Mouse (Mus musculus): Measurements from ENCODE around the gene Rhd. TPM values are rescaled to one million over a fixed set of nuclear protein-coding genes. Genes with fewer than 3 reads are reported as not detected.

Rhd gene
- polyA plus RNA-seq, 1 experiment, result 0.06 TPM

DNA sequence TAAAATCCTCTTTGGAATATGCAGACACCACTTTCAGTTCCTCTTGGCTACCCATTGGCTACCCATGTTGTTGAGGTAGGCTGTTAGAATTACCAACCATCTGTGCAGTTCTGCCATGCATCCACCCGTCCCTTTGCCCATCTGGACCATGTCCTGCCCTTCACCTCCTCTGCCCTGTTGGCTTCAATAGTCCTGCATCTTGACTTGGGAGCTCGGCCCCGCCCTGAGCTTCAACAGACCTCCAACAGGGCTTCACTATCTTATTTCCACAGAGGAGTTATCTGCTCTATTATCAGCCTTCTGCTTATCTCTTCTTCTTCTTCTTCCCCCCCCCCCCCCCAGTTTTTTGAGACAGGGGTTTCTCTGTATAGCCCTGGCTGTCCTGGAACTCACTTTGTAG lies 52.9 kb downstream of the Rhd start:
- Histone ChIP-seq H3K27ac (ENCODE audit: insufficient read depth, low read length) (no peak overlapping the region), H3K4me1 (ENCODE audit: control insufficient read depth, insufficient read depth, low read length) (no peaks in the 10 kb centered on the region; the same call in 1 of the 2 replicates), H3K4me3 (ENCODE audit: insufficient read depth, low read length) (no peak overlapping the region)
- TF ChIP-seq CTCF (IDR thresholded peaks at IDR 0.05; ENCODE audit: extremely low read depth, insufficient read depth, low read length) (no peak), POLR2A (IDR thresholded peaks at IDR 0.05; ENCODE audit: extremely low read depth, insufficient read depth, low read length) (no peak)

DNA sequence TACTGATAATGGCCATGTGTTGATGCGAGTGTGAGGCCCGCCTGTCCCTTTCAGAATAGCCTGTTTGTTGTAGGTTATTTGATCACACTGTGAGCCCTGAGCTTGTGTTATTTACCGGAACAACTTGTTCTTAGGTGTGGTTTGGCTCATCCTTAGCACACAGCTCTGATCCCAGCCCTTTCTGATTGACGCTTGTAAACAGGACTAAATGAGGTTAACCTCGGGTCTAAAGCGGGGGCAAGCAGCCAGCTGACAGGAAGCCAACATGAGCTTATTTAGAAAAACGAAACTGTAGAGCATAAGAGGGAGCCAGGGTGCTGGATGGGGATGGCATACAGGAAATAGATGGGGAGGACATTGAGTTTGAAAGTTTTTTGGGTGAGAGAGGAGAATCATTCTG lies 54.0 kb downstream of the Rhd start:
- Histone ChIP-seq H3K4me3 (ENCODE audit: insufficient read depth, low read length) (no peak overlapping the region), H3K27ac (ENCODE audit: insufficient read depth, low read length) (peak overlapping the region; percentile 48)

DNA sequence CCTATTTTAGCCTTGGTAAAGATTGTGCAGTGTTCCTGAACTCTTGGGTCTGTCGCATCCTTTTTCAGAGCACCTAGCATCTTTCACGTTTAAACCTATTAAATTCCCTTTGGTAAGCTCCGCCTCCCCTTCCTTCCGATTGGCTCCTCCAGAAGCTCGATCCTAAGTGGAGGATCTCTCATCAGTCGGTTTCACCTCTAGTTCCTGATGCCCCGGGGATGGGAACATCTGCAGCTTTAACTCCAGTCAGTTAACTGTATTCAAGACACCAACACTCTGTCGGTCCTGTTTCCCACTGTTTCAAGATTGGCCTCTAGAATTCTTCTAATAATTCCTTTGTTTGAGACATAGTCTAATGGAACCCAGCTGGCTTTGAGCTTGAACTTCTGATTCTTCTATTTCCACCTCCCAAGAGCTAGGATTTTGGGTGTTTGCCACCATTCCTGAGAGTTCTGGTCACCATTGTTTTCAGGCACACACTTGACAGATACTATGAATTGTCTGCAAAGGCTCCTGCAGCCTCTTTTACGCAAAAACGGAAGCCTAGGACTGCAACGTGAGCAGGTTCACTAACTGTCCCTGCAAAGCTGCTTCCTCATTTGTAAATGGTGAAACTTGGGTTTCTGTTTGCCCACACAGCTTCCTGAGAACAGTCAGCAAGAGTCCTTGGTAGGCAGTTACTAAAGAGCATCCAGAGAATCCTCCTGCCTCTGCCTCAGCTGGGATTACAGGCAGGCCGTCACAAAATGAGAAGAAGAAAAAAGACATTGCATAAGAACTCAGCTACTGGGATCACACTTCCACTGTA lies 55.6 kb downstream of the Rhd start:
- TF ChIP-seq CTCF (IDR thresholded peaks at IDR 0.05; ENCODE audit: extremely low read depth, insufficient read depth, low read length) (no peak), POLR2A (IDR thresholded peaks at IDR 0.05; ENCODE audit: extremely low read depth, insufficient read depth, low read length) (no peak)
- no peak overlapping the region for H3K4me3 ChIP-seq (ENCODE audit: insufficient read depth, low read length)

More for the DNA sequence above, 54.0 kb downstream of the Rhd start:
- peaks cover 2% of the 10 kb centered on the region; the same call in 1 of the 2 replicates for H3K4me1 ChIP-seq (ENCODE audit: control insufficient read depth, insufficient read depth, low read length)
- TF ChIP-seq CTCF (IDR thresholded peaks at IDR 0.05; ENCODE audit: extremely low read depth, insufficient read depth, low read length) (no peak), POLR2A (IDR thresholded peaks at IDR 0.05; ENCODE audit: extremely low read depth, insufficient read depth, low read length) (no peak)

DNA sequence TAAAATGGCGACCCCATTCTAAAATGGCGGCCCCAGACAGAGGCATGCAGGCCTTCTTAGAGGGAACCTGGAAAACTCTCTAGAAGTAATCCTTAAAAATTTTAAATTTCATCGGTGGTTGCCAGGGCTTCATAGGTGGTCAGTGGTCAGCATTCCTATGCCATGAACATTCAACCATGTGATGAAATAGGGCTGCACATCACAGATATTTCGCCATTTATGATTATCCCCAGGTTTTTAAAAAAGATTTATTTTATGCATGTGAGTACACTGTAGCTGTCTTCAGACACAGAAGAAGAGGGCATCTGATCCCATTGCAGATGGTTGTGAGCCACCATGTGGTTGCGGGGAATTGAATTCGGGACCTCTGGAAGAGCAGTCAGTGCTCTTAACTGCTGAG lies 56.3 kb downstream of the Rhd start:
- Histone ChIP-seq H3K4me3 (ENCODE audit: insufficient read depth, low read length) (no peak overlapping the region), H3K27ac (ENCODE audit: insufficient read depth, low read length) (no peak overlapping the region), H3K4me1 (ENCODE audit: control insufficient read depth, insufficient read depth, low read length) (0 out of 2 replicates have a peak, but pooled peaks cover 2% of the 10 kb centered on the region)
- no peak for TF ChIP-seq CTCF (IDR thresholded peaks at IDR 0.05; ENCODE audit: extremely low read depth, insufficient read depth, low read length)
- no peak for TF ChIP-seq POLR2A (IDR thresholded peaks at IDR 0.05; ENCODE audit: extremely low read depth, insufficient read depth, low read length)

More for the DNA sequence above, 55.6 kb downstream of the Rhd start:
- Histone ChIP-seq H3K27ac (ENCODE audit: insufficient read depth, low read length) (no peak overlapping the region), H3K4me1 (ENCODE audit: control insufficient read depth, insufficient read depth, low read length) (peaks cover 2% of the 10 kb centered on the region; the same call in 1 of the 2 replicates)

- no peak overlapping the region for H3K4me3 ChIP-seq (ENCODE audit: insufficient read depth, low read length)
- TF ChIP-seq CTCF (IDR thresholded peaks at IDR 0.05; ENCODE audit: extremely low read depth, insufficient read depth, low read length) (no peak), POLR2A (IDR thresholded peaks at IDR 0.05; ENCODE audit: extremely low read depth, insufficient read depth, low read length) (no peak)
- no peak overlapping the region for H3K27ac ChIP-seq (ENCODE audit: insufficient read depth, low read length)
- H3K4me1 ChIP-seq (ENCODE audit: control insufficient read depth, insufficient read depth, low read length), result peaks cover 3% of the 10 kb centered on the region
Observed at GRCm38 (mm10) chr4:134921703-134922102, 57.4 kb downstream of the Rhd start.

DNA sequence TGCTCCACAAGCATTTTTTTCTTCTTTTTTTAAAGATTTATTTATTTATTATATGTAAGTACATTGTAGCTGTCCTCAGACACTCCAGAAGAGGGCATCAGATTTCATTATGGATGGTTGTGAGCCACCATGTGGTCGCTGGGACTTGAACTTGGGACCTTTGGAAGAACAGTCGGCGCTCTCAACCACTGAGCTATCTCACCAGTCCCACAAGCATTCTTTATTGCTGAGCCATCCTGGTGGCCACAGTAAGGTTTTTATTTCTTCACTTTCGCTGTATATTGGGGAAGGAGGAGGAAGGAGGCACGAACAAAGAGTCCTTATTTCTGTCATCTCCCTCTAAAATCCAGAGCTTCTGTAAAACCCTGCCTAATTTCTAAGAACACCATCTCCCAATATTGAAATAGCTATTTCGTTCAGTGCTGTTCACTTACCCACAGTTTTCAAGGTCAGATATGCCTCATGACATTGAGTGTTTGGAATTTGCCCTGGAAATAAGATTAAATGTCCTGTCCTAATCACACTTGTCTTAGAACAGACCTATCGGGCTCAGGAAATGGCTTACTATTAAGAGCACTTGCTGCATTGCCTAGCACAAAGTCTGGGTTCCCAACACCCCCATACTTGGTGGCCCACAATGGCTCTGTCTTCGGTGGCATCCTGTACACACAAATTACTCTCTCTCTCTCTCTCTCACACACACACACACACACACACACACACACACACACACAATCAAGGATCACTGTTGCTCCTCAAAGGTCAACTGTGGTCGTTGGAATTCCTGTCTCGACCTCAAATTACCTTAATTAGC lies 58.0 kb downstream of the Rhd start:
- Histone ChIP-seq H3K4me1 (ENCODE audit: control insufficient read depth, insufficient read depth, low read length) (peaks cover 3% of the 10 kb centered on the region), H3K4me3 (ENCODE audit: insufficient read depth, low read length) (peak overlapping the region; percentile 74), H3K27ac (ENCODE audit: insufficient read depth, low read length) (peak overlapping the region; percentile 94)
- TF ChIP-seq POLR2A (IDR thresholded peaks at IDR 0.05; ENCODE audit: extremely low read depth, insufficient read depth, low read length), result no peak
- no peak for TF ChIP-seq CTCF (IDR thresholded peaks at IDR 0.05; ENCODE audit: extremely low read depth, insufficient read depth, low read length)

DNA sequence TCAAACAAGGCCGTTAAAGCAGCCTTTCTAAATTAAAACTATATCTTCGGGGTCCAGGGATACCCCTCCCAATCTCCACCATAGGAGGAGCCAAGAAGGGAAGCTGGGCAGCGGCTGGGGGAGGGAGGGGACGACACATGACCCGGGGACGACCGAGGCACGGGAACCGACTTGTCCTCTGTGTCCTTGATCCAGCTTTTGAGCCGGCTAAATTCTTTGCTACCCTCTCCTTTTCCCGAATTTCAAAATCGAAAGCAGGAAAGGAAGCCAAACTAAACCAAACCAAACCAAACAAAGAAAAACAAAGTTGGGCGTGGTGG lies 58.5 kb downstream of the Rhd start:
- TF ChIP-seq CTCF (IDR thresholded peaks at IDR 0.05; ENCODE audit: extremely low read depth, insufficient read depth, low read length), result no peak
- TF ChIP-seq POLR2A (IDR thresholded peaks at IDR 0.05; ENCODE audit: extremely low read depth, insufficient read depth, low read length), result 0 out of 2 replicates have a peak, but pooled peaks have one; percentile 21

DNA sequence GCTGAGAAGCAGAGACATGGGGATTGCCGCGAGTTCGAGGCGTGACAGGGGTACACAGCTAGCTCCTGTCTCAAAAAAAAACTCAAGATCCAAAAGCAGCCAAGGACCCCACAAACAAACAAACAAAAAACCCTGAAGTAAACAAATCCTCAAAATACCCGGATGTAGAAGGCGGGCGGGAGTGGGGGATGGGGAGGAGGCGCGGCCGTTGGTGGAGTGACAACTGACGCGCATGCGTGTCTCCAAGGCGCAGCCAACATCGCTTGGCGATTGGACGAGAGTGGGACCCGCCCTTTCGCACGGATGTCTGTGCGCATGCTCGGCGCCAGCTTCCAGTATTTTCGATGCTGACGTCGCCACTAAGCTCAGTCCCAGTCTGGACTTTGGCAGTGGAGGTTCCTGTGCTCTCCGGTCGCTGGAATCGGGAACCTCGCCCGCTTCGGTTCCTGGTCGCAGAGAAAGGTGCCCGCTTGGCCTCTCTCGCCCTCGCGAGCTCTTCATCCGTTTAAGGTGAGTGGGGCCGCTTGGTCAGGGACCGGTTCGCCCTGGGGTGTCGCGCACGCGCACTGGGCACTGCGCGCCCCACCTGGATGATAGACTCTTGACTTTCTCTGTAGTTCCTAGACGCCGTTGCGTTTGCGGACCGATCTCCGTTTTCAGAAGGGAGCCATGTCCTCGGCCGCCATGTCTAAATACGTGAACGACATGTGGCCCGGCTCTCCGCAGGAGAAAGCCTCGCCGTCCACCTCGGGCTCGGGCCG lies 59.1 kb downstream of the Rhd start, which contains the start of gene Rsrp1:
Rsrp1 (plus strand) TSS at position 335 of the 761 bp plus-strand sequence.
- no peak for TF ChIP-seq CTCF (IDR thresholded peaks at IDR 0.05; ENCODE audit: extremely low read depth, insufficient read depth, low read length)
- peak; percentile 100 for TF ChIP-seq POLR2A (IDR thresholded peaks at IDR 0.05; ENCODE audit: extremely low read depth, insufficient read depth, low read length)
- peak within 1 kb of the TSS; percentile 97 for H3K27ac ChIP-seq (ENCODE audit: insufficient read depth, low read length)
- peak within 1 kb of the TSS; percentile 74 for H3K4me3 ChIP-seq (ENCODE audit: insufficient read depth, low read length)
- peaks cover 3% of the 10 kb centered on the region for H3K4me1 ChIP-seq (ENCODE audit: control insufficient read depth, insufficient read depth, low read length)

More for the DNA sequence above, 58.5 kb downstream of the Rhd start:
- H3K4me1 ChIP-seq (ENCODE audit: control insufficient read depth, insufficient read depth, low read length), result peaks cover 3% of the 10 kb centered on the region
- H3K4me3 ChIP-seq (ENCODE audit: insufficient read depth, low read length), result peak overlapping the region; percentile 74
- peak overlapping the region; percentile 94 for H3K27ac ChIP-seq (ENCODE audit: insufficient read depth, low read length)
